Mouse (Mus musculus) WW6 (cell line): ENCODE results near the gene Pycr1.

Experiments used
- DNase-seq: peaks from one replicate; pipeline ENCODE4 v3.0.0-alpha.2; 2013; ENCODE audit warnings: low read depth, low spot score

The Pycr1 gene

GRCm38 (mm10) chr11:120627468-120628300 is 15.9 kb downstream of the Pycr1 start:
- no peak for DNase-seq

GRCm38 (mm10) chr11:120626785-120627467 is 16.6 kb downstream of the Pycr1 start:
- no peak for DNase-seq

GRCm38 (mm10) chr11:120625152-120625775 is 18.3 kb downstream of the Pycr1 start, which contains the start of gene Sirt7:
Gene Sirt7 (minus strand): TSS chr11:120625240.
- no peak for DNase-seq

- DNase-seq: peak; percentile 73
Measured at GRCm38 (mm10) chr11:120624680-120625111, 18.9 kb downstream of the Pycr1 start.

- DNase-seq: peak; percentile 70
Measured at GRCm38 (mm10) chr11:120623961-120624679, 19.4 kb downstream of the Pycr1 start.

- no peak for DNase-seq
Measured at GRCm38 (mm10) chr11:120622805-120623204, 20.8 kb downstream of the Pycr1 start.

- DNase-seq: no peak
Measured at GRCm38 (mm10) chr11:120620195-120620594, 23.4 kb downstream of the Pycr1 start.

- DNase-seq: no peak
Measured at GRCm38 (mm10) chr11:120618619-120619535, 24.7 kb downstream of the Pycr1 start.

- DNase-seq: peak; percentile 96
Measured at GRCm38 (mm10) chr11:120617519-120618112, 26.0 kb downstream of the Pycr1 start, which contains the start of gene Pcyt2. Gene Pcyt2 (minus strand): TSS chr11:120617936.

GRCm38 (mm10) chr11:120616617-120617294 is 26.8 kb downstream of the Pycr1 start:
- no peak for DNase-seq

GRCm38 (mm10) chr11:120615606-120616203 is 27.9 kb downstream of the Pycr1 start:
- DNase-seq: no peak

GRCm38 (mm10) chr11:120615167-120615566 is 28.4 kb downstream of the Pycr1 start:
- no peak for DNase-seq

- no peak for DNase-seq
Measured at GRCm38 (mm10) chr11:120613976-120614375, 29.6 kb downstream of the Pycr1 start.

GRCm38 (mm10) chr11:120613481-120613972 is 30.0 kb downstream of the Pycr1 start:
- DNase-seq: no peak

GRCm38 (mm10) chr11:120612763-120613162 is 30.8 kb downstream of the Pycr1 start:
- DNase-seq: no peak

GRCm38 (mm10) chr11:120610477-120611046 is 33.0 kb downstream of the Pycr1 start:
- DNase-seq: no peak

- DNase-seq: no peak
Measured at GRCm38 (mm10) chr11:120609250-120609649, 34.3 kb downstream of the Pycr1 start.

GRCm38 (mm10) chr11:120608241-120609034 is 35.1 kb downstream of the Pycr1 start, which contains the start of gene Npb:
Gene Npb (plus strand): TSS chr11:120608477.
- DNase-seq: no peak
